Mouse (Mus musculus): ENCODE results near the gene Esr2. TPM values are rescaled to one million over a fixed set of nuclear protein-coding genes. Genes with fewer than 3 reads are reported as not detected.

Esr2 gene
- polyA plus RNA-seq, 1 experiment, result 2.6 TPM

DNA sequence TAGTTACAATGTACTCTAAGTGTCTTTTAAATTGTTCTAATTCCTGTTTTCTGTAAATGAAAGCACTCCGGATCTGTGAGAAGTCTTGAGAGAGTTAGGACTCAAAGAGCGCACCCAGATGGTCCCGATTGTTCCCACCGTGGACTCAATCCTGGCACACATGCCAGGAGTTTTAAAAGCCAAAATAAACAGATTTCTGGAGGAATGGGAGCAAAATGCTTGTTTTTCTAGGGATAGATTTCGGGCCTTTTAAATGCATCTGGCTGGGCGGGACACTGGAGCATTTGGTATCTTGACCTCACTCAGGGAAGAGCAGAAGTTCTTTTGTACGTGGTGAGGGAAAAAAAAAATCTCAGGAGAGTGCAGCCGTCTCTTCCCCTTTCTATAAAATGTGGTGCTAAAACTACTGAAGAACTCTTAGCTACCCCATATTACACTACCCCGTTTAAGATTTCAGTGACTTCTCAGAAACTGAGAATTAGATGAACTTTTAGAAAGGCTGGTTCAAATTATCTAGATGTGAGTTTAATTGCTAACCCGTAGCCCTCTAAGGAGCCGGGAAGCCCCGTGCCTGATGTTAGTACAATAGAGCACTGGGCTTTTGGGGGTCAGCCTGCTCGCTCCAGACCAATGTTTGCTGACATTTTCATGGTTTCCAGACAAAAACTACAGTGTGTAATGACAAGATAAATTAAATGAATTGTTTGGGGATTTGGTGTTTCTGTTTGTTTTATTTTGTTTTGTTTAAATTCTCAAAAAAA is 103.8 kb downstream of the Esr2 start:
- peak overlapping the region; percentile 25 for H3K4me3 ChIP-seq (replicated peaks; ENCODE audit: extremely low read depth, low read depth, low read length)
- TF ChIP-seq CTCF (IDR thresholded peaks at IDR 0.05; ENCODE audit: insufficient read depth, low read length) (no peak), POLR2A (IDR thresholded peaks at IDR 0.05; ENCODE audit: borderline replicate concordance, extremely low read depth, low read depth, low read length) (no peak)
- no peak for DNase-seq
- WGBS, result 55% methylated on average over 13 of the region's 13 CpGs
- H3K4me1 ChIP-seq (ENCODE audit: control insufficient read depth, insufficient read depth, low read length), result no peaks in the 10 kb centered on the region

GRCm38 (mm10) chr12:76071935-76072849 is 104.9 kb downstream of the Esr2 start:
- TF ChIP-seq CTCF (IDR thresholded peaks at IDR 0.05; ENCODE audit: insufficient read depth, low read length) (no peak), POLR2A (IDR thresholded peaks at IDR 0.05; ENCODE audit: borderline replicate concordance, extremely low read depth, low read depth, low read length) (no peak)
- Histone ChIP-seq H3K4me1 (ENCODE audit: control insufficient read depth, insufficient read depth, low read length) (no peaks in the 10 kb centered on the region), H3K4me3 (replicated peaks; ENCODE audit: extremely low read depth, low read depth, low read length) (peak overlapping the region; percentile 21)
- 55% methylated on average over 19 of the region's 19 CpGs for WGBS
- no peak for DNase-seq

Other genes with a start within 250 kb of the Esr2 start
- not detected in 2 replicates for gene Tex21, start 69.5 kb upstream of the Esr2 start, polyA plus RNA-seq (2012; rRNA removed)
- 69.8 and 96.2 TPM in 2 replicates for gene Mthfd1, start 78.0 kb upstream of the Esr2 start, polyA plus RNA-seq (2012; rRNA removed)
- 31.6 and 72.3 TPM in 2 replicates for gene Akap5, start 147.6 kb upstream of the Esr2 start, polyA plus RNA-seq (2012; rRNA removed)
- 6.4 and 6.8 TPM in 2 replicates for gene Zbtb25, start 192.3 kb upstream of the Esr2 start, polyA plus RNA-seq (2012; rRNA removed)
- gene Zbtb1, start 193.0 kb upstream of the Esr2 start, polyA plus RNA-seq (2012; rRNA removed), result 1.9 and 2.2 TPM in 2 replicates
- gene Hspa2, start 226.9 kb upstream of the Esr2 start, polyA plus RNA-seq (2012; rRNA removed), result 16.4 and 24.0 TPM in 2 replicates
- gene Ppp1r36, start 240.3 kb upstream of the Esr2 start, polyA plus RNA-seq (2012; rRNA removed), result 1.1 and 1.8 TPM in 2 replicates

All from lung, adult 2 months (tissue).